Mouse (Mus musculus) mouse trophoblast stem cell (cell line): ENCODE results near the gene Ucp1.
"Not testable (repeated sequence)": the region's sequence is repeated elsewhere in the genome, so short reads cannot be mapped to it uniquely, and the experiment has no call there.

Source experiments
- in situ Hi-C, 2 experiments: fragments of 300-500 bp; cut with MseI, MboI; formaldehyde crosslinking; loops; 2 replicates in 1 of 2; 3 replicates in 1 of 2; pipeline ENCODE4 v1.15.1; 2025

Gene Ucp1

DNA sequence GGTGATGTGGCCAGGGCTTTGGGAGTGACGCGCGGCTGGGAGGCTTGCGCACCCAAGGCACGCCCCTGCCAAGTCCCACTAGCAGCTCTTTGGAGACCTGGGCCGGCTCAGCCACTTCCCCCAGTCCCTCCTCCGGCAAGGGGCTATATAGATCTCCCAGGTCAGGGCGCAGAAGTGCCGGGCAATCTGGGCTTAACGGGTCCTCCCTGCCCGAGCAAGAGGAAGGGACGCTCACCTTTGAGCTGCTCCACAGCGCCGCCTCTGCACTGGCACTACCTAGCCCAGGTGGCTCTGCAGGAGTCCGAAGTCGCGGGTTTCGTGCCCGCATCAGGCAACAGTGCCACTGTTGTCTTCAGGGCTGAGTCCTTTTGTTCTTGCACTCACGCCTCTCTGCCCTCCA lies at the start of gene Ucp1:
Gene Ucp1, plus strand, starts transcription at position 177 of the 400 bp plus-strand sequence.
- in situ Hi-C loops = no loop called here

DNA sequence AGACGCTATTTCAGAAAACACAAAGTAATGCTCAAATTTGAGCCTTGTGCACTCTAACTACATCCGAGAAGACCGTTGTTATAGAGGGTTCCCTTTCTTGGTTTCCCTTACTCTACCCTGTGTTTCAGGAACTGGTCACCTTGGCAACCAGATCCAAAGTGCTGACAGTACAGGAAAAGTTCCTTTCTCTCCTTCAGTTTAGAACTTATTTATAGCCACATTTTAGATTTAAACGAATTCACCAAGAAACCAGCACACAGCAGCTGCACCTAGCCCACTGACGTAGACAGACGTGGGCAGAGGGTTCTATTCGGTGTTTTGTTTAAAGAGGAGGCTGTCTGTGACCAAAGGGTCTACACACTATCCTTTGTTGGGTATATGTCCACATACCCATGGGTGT lies 46.0 kb upstream of the Ucp1 start:
- in situ Hi-C loops = no loop called here

DNA sequence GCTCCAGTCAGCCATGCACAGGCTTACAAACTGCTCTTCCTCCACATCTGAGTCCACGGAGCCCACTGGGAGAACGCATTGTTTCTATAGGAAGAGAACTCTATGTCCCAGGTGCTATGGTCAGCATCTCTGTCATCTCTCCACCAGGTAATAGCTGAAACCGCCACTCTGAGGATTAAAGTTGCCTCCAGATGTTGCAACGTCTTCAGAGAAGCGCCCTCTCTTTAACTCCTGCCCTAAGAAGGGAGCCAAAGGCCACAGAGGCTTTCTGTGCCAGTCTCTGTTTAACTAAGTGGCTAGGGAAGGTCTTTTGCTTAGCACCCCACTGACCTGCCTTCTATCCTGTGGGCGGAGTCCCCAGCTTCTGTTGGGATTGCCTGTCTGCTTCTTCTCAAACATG lies 39.3 kb upstream of the Ucp1 start:
- in situ Hi-C loops = no loop called here

DNA sequence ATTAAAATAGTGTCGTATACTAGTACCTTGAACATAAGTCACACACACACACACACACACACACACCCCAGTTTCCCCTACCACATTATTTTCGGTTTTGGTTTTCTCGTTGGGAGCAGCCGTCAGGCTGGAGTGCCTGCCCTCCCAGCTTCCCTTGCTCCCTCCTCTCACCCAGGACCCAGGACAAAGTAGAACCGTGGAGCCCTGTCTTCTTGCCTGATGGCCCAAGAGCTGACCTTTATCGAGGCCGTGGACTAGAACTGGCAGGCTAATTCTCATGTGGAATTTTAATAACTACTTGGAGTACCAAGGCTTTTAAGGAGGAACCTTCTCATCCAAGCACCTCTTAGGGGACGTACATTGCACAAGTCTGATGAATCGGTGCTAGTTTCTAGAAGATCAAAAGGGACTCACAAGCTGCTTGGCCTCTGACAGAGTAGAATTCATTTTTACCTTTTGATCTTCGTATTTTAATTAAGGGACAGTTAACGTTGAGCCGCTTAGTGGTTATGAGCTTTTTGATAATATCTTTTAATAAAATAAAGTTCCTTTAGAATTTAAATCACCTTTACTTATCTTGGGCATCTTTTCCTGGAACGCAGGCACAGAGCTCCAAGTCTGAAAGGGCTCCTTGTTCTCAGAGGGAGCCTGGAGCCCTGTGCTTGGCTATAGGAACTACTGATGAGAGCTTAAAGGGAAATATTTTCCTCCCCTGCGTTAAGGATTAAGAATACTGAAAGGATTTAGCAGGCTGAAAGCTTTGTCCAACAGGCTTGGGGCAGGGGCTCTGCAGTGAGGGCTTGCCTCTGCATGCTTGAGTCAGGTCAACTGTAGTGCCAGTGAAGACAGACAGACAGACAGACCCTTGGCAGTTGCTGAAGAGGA lies 38.5 kb upstream of the Ucp1 start:
- in situ Hi-C loops = no loop called here

DNA sequence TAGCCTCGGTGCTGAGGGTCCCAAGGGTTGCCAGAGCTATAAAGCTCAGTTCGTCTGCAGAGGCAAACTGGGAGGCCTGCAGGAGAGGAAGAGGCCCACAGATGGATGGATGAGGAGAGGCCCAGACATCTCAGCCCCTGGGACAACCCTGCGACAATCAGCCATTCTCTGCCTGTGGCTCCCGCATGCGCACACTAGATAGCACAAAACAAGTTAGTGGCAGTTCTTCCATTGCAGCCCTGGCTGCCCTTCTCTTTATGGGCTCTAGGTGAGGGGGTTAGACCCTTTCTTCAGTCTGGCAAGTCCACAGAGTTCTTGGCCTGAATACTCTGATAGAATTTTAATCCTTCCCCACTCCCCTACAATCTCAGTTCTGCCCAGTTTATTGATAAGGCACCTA lies 37.4 kb upstream of the Ucp1 start:
- in situ Hi-C loops = no loop called here

DNA sequence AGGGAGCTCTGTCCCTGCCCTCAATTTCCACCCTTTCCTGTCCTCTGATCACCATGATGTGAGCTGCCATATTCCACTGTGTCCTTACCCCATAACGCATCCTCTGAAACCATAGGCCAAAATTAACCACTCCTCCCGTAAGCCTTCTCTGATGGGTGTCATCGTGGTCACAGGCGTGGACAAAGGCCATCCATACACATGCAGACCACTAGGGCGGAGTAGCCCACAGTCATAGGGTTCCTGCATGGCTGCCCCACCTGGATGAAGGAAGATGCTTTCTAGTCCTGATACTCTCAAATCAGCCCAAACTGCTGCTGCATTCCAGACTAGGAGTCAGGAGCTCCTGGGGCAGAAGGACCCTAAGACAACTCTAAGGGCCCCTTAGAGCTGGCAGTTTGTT lies 32.5 kb upstream of the Ucp1 start:
- in situ Hi-C loops = no loop called here

DNA sequence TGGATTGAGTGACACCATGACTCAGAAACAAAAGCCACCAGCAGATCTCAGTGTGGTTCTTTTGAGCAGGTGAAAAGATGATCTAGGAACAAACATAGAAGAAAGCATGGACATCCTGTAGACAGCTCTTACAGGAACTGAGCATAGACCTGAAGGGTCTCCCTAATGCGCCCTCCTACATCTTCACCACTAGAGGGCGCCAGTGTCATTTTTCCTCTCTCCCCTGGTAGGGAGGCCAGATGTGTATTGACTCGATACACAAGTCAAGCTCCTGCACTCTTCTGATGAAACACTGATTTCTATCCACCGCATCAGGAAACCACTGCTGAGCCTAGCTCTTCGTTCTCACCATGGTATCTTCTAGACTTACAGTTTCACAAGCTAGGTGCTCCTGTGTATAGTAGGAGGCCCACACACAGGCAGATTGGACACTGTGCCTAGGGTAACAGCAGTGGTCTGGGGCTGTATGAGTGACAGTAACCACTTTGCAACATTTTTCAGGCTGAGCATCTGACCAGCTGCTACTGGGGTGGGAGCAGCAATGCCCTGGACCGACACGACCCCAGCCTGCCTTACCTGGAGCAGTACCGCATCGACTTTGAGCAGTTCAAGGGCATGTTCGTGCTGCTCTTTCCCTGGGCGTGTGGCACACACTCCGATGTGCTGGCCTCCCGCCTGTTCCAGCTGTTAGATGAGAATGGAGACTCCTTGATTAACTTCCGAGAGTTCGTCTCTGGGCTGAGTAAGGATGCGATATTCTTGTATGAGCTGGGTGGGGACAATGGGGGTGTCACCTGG lies 29.5 kb upstream of the Ucp1 start:
- in situ Hi-C loops = no loop called here

DNA sequence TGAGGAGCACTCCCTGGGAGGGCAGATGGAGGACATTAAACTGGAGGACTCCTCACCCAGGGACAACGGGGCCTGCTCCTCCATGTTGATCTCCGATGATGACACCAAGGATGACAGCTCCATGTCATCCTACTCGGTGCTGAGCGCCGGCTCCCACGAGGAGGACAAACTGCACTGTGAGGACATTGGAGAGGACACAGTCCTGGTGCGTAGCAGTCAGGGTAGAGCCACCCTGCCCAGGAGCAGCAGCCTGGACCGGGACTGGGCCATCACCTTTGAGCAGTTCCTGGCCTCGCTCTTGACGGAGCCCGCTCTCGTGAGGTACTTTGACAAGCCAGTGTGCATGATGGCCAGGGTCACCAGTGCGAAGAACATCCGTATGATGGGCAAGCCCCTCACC lies 19.0 kb upstream of the Ucp1 start:
- in situ Hi-C loops = no loop called here

DNA sequence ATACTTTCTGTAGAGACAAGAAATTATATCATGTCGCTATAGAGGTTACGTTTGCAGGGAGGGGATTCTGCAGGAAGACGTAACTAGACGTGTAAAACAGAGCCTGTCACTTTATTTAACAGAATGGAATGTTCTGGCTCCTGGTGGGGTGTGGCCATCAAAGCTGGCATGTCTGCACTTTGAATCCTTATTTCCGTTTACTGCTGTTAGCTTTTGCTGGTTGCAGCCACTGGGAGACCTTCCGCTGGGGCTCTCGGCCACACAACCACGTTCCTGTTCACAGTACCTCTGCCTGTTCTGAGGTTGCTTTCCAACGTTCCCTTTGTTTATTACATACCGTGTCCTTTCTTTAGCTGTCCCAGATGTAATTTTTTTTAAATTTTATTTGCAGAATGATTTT lies 17.7 kb upstream of the Ucp1 start:
- in situ Hi-C loops = no loop called here

DNA sequence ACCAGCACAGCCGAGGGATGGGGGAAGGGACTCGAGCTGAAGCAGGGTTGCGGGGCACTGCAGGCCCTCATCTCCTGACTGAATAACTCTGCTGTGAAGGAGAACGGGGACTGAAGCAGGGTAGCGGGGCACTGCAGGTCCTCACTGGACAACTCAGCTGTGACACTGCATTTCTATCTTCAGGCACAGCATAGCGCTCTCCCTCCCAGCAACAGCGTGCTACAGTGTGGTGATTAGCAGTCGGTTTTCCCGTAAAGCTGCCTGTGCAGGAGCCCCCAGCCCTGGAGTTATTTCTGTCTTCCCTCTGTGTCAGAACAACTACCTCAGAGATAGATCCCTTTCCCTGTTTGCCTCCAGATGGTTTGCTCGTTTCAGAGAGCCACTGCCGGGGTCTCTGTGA lies 15.7 kb upstream of the Ucp1 start:
- in situ Hi-C loops = no loop called here

DNA sequence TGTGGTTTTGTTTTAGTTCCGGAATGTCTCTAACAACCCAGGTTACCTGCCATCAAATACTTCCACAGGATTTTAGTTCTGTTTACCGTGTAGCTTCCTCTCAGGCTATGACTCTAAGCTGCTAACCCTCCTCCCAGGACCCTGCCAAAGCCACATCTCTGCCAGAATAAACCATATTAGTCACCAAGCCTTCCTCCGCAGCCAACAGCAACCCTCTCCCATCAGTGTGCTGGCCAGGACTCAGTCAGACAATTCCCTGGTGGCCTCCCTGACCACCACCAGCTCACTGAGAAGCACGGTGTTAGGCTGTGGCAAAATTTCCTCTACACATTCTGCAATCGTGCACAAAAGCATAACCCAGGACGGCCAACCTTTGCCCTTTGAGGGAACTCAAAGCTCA lies 11.7 kb upstream of the Ucp1 start:
- in situ Hi-C loops = no loop called here

DNA sequence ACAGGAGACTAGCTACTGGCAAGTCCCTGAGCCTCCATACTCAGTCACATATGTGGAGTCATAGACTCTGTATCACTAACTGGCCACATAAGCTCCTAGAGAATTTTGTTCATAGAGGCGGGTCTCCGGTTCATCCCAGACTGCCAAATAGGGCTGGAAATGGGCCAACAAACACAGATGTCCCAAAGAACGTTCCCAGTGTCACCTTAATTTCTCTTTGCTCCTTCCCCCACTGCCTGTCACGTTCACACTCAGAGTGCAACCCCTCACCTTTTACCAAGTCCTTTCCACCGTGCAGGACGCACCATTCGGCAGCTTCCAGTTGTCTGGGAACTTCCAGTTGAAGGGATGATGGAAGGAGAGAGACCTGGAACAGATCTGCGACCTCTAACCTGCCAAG lies 4.8 kb upstream of the Ucp1 start:
- in situ Hi-C loops = no loop called here

DNA sequence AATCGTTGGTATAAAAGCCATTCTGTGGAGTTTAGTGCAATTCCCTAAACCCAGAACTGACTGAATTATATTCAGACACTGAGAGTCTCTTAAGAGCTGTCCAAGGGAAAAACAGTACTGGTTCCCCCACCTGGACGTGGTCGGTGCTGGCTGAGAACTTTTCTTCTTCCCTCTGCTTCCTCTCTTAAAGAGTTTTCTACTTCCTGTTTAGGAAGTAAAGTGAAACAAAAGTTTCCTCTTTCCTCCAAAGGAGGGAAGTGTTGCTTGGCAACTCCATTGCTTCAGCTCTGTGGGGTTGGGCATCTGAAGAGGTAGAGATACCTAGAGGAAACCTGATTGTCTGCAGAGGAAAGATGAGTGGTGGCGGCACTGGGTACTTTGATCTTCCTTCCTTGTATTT lies 7.2 kb downstream of the Ucp1 start:
- in situ Hi-C loops = no loop called here

DNA sequence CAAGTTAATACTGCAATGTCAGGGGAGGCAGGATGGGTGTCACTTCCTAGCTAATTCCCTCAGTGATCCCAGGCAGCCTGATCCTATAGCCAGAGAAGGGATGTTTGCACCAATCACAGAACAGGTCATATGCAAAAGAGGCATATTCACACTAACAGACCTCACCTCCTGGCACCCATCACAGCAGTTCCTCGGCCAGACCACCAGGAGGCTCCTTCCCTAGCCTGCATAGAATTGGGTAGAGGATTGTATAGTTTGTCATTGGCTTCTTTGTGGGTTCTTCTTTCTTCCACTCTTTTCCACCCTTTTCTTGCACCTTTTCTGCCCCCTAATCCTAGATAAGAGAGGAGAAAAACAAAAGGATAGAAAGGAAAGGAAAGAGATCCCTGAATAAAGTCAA lies 10.0 kb downstream of the Ucp1 start:
- in situ Hi-C loops = no loop called here

DNA sequence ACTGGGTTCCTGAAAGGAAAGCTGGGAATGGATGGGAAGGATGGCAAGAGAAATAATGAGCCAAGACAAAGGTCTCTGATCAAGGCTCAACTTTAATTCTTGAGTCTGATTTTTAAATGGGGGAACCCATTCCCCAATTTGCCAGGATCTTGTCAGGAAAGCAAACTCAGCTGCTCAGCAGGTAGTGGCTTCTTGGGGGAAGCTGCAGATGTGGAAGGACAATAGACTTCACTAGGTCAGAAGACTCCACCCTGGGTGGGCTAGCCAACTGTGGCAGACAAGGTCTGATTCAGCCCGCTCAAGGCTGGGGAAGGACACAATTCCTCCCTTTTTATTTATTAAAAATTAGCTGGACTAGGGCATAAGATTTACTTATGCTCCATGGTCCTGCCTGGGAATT lies 14.8 kb downstream of the Ucp1 start:
- in situ Hi-C loops = no loop called here

DNA sequence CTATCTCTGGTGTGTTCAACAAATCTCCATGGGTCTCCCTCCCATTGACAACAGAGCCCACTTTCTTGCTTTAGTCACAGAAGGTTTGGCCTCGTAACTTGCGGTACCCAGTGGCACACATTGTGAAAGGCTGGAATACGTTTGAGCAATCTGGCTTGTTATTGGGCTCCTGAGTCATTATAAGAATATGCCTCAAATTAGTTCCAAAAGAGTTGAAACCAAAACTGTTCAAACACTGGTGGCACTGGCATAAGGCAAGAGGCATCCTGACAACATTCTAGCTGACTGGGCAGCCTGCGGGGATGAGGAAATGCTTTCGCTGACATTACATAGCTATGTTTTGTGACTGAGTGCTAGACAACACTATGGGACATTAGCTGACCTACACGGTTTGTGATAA lies 19.7 kb downstream of the Ucp1 start:
- in situ Hi-C loops = no loop called here

DNA sequence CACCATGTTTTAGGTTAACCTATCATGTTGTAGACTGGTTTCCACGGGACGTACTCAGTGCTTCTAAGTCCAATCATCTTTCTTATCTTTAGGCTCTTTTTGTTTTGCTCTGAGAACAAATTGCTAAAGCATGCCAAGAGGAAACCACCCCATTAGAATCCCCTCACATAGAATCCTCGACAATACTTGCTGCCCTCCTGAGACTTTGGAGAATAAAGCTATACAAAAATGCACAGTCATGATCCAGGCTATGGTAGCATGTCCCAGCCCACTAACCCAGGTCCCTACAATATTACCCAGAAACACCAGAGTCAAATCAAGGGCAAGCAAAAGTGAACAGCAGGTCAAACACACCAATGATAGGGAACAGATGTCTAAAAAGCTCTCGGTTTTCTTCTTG lies 24.9 kb downstream of the Ucp1 start:
- in situ Hi-C loops = not testable (repeated sequence)

DNA sequence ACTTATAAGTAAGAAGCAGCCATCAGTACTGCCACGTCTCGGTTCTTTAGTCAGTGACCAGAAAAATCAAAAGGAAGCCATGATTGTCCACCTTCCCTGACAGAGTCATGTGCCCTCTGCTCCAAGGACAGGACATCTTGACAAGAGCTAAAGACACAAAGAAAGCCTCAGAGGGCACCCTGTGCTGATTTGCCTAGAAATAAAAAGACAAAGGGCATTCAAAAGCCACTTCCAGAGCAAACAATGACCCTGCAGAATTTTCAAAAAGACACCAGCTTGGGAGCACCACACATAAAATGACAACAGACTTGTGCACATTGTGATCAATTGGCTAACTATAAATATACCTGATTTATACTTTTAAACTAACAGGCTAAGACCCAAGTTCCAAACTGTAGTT lies 25.5 kb downstream of the Ucp1 start:
- in situ Hi-C loops = no loop called here

DNA sequence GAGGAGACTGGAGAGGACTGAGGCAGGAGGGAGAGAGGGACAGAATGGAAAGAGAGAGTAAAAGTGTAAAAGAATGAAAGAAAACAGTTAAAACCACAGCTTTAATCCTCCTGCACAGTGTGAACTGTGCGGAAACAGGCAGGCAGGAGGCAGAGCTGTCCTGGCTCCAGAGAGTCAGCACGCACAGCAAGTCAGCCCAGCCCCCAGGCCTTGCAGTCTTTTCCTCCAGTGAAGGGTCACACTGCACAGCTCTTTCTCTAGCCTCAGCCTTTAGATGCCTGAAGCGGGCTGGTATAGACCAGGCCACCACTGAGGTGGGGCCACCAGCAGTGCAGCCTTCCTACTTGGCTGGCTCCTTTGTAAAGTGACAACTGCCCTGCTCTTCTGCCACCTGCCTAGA lies 30.4 kb downstream of the Ucp1 start:
- in situ Hi-C loops = no loop called here

DNA sequence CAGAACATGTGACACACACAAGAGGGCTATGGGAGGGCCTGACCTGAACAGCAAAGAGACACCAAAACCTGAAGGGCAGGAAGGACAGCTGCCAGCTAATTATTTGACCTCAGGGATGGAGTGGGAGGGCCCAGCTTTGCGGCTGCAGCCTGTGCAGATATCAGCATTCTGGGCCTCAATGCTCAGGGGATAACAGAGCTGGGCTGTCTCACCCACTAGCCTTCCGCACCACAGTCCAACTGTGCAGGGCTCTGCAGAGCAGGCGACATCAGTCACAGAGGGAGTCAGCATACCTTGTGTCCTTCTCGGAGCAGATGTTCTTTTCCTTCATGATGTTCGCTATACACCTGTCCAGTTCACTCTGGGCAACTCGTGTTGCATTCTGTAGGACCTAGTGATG lies 32.2 kb downstream of the Ucp1 start:
- in situ Hi-C loops = no loop called here

DNA sequence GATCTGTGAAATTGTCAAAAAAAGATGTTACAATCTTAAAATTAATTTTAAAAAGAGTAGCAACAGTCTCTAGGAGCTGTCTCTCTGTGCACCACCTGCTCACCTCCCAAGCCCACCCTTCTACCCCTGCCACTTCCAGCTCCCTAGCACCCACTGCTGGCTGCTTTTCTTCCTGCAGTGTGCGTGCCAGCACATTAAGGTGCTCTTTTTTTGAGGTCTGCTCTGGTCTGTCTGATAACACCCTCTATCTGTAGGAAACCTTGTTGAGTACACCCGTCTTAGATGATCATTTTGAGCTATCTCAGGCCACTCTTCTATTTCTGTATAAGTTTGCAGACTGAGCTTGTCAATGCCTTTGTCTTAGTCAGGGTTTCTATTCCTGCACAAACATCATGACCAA lies 32.9 kb downstream of the Ucp1 start:
- in situ Hi-C loops = no loop called here

DNA sequence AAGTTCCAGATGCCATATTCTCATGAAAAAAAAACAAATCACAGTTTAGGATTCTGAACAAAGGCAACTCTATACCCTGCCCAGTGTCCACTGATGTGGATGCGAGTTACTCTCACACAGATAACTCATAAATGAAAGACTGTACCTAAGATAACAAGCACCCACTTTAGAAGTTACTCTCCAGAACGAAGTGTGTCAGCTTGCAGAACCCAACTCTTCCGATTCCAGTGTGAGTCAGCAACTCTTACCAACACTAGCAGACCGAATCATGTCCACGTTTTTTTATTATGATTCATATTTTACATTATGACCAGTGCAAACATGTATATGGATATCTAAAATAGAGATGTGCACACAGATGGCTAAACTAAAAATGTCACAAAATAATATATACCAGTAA lies 37.7 kb downstream of the Ucp1 start:
- in situ Hi-C loops = no loop called here

DNA sequence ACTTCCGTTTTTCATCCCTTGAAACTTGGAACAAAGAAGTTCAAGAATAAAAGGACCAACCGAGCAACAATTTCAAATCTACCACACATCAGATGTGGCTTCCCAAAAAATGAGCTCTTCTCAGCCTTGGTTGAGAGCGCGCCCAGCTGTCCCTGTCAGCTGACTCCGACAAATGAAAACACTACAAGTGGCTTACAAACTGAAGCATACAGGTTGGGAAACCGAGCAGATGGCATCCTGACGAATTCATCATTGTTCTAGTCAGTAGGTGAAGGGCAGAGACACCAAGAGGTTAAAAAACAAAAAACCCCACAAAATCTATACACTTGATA lies 41.4 kb downstream of the Ucp1 start:
- in situ Hi-C loops = no loop called here
